Mouse (Mus musculus) spleen, adult 12 weeks (tissue): ENCODE results near the gene Methig1.
A peak's percentile ranks its signal among the peaks of the same experiment; 100 is the strongest.
"Not testable (repeated sequence)": the region's sequence is repeated elsewhere in the genome, so short reads cannot be mapped to it uniquely, and the experiment has no call there.

Source experiments
- DNase-seq: peaks from one replicate; pipeline ENCODE4 v3.0.0; 2022; ENCODE audit warnings: low spot score

The Methig1 gene

GRCm38 (mm10) chr15:100395561-100395960 is 42.6 kb downstream of the Methig1 start:
- no peak for DNase-seq

DNA sequence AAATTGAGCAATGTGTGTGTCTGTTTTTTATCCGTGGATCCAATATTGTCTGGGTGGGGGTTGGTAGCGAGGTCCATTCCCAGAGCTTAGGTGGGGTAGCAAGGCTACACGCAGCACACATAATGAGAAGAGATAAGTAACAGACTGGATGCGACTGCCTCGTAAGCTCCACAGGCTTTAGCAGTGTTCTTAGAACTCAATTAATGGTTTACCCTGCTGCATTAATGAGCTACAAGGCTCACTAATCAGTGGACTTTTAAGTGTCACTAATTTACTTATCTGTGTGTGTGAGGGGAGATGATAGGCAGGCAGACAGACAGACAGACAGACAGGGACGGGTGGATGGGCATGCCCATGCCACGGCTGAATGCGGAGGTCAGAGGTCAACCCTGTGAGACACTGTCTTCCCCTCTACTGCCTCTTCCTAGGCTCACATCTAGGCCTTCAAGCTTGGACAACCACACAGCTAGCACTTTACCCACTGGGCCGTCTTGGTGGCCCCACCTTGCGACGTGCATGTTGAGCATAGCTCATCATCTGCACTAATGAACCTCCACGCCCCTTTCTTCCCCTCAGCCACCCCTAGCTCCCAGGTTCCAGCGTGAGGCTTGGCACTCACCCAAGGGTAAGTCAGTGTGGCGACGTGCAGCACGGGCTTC is 47.8 kb downstream of the Methig1 start:
- no peak for DNase-seq

DNA sequence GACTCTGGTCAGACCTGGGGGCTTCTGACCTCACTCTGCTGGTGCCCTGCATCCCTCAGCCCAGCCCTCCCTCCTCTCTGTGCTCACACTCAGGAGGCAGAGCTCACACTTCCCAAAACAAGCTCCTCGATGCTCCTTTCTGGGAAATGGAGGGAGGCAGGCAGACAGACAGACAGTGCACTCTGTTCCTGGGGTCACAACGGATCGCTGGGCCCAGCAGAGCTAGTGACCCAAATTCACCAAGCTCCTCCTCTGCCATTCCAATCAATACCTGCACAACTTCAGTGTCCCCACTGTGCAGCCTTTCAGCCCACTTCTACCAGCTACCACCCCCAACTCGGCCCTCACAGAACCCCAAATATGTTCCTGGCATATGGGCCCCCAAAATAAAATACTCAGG is 48.9 kb downstream of the Methig1 start:
- DNase-seq: no peak

DNA sequence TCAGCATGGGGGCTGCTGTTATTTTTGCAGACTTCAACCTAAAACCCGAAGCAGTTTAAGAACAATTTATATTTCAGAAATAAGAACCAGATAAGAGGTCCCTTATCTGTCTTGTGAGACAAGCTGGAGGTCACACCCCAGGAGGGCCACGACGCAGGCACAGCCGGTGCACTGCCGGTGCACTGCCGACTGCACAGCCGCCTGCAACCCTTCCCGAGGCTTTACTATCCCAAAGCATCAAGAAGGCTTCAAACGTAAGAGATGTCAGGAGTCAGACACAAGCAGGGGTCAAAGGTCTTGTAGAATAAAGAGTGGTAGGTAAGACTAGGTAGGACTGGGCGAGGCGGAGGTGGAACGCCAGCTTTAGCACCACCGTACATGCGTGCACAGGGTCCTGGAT is 49.4 kb downstream of the Methig1 start:
- no peak for DNase-seq

- no peak for DNase-seq
Observed at GRCm38 (mm10) chr15:100402798-100403197, 49.8 kb downstream of the Methig1 start.

- no peak for DNase-seq
Observed at GRCm38 (mm10) chr15:100403318-100404000, 50.5 kb downstream of the Methig1 start.

- DNase-seq: no peak
Observed at GRCm38 (mm10) chr15:100406088-100406487, 53.1 kb downstream of the Methig1 start.

- peak; percentile 81 for DNase-seq
Observed at GRCm38 (mm10) chr15:100410918-100411672, 58.1 kb downstream of the Methig1 start.

- no peak for DNase-seq
Observed at GRCm38 (mm10) chr15:100411731-100412130, 58.8 kb downstream of the Methig1 start.

DNA sequence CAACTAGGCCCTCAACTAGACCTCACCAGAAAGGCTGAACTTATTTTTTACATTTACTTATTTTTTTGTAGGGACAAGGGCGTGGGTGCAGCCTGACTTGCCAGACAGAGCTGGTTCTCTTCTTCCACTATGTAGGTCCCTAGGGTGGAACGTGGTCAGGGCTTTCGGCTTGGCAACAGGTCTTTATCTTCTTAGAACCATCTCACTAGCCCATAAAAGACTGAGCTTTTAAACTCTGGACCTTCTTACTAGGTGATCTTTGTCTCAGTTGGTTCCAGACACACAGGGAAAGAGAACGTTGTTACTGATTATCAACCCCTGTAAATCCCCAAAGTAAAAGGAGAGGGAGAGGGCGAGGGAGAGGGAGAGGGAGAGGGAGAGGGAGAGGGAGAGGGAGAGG is 60.4 kb downstream of the Methig1 start:
- DNase-seq: no peak

- DNase-seq: no peak
Observed at GRCm38 (mm10) chr15:100414011-100414410, 61.1 kb downstream of the Methig1 start.

GRCm38 (mm10) chr15:100414942-100415341 is 62.0 kb downstream of the Methig1 start:
- no peak for DNase-seq

GRCm38 (mm10) chr15:100415684-100416083 is 62.7 kb downstream of the Methig1 start:
- no peak for DNase-seq

DNA sequence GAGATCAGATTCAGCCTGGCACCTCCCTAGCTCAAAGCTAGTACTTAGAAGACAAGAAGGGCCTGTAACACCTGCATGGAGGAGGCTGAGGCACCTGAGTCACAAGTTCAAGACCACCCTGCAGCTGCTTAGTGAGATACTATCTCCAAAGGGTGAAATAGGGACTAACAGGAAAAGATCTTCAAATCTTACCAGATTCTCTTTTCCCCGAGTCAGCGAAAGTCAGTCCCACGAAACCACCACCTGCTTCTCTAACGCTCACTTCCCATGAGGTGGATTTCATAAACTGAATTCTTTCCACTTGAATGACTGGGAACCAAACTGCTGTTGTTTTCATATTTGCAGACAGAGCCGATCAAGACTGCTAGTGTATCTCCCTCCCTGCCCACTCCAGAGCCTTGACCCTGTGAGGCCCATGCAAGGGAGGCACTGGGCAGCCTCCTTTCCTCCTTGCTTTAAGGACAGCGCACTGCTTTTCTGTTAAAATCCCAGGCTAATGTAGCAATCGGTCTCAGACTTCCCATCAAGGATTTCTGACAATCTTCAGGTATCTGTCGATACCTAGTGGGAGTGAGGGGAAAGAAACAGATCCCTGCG is 65.0 kb downstream of the Methig1 start:
- no peak for DNase-seq

DNA sequence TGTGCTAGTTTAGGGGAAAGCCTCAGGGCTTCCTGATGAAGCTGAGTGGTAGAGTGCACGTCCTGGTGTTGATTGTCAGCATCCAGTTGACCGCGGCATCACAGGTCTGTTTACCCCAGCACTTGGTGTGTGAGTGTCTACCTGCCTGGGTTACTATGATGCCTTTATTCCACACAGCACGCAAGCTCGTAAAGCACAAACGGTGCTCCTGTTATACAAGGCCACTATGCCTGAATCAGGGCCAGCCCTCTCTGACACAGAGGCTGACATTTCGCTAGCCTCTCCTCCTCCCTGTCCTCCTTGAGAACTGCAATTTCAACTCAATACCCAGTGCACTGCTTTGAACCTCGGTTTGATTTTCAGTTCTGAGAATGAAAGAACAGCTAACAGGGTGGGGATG is 66.4 kb downstream of the Methig1 start:
- no peak for DNase-seq

DNA sequence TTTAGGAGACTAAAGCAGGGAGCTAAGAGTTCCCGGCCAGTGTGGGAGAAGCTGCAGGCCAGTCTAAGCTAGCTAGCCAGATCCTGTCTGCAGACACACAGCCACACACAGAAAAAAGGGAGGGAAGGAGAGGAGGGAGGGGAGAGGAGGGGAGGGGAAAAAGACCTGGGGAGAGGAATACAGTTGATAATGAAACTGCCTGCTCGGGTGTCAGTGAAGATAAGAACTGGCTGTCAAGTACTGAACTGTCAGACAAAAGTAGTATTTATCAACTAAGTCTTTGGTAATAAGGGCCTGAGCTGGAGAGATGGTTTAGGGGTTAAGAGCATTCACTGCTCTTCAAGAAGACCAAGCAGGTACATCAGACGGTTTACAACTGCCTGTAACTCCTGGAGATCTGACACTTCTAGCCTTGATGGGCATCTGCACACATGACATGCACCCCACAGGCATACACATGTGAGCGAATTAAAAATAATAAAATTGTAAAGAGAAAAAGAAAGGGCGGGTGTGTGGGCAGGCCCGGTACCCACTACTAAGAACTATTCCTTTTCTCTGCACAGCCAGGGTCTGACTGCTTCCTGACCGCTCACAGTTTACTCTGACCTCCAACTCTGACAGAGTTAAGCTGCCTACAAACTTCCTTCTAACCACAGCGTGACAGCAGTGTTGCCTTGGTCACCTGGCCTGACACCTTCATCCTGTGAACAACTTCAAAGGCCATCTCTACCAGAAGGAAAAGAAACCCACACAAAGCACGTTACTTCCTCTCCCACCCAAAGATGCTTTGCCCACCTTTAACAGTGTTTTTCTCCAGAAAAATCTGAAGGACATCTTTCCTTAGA is 67.2 kb downstream of the Methig1 start:
- no peak for DNase-seq

GRCm38 (mm10) chr15:100421059-100421757 is 68.3 kb downstream of the Methig1 start:
- DNase-seq: no peak

GRCm38 (mm10) chr15:100421758-100422197 is 68.8 kb downstream of the Methig1 start, which contains the start of gene Gm5475:
Gene Gm5475, plus strand, starts transcription at chr15:100422147.
- not testable (repeated sequence) for DNase-seq

DNA sequence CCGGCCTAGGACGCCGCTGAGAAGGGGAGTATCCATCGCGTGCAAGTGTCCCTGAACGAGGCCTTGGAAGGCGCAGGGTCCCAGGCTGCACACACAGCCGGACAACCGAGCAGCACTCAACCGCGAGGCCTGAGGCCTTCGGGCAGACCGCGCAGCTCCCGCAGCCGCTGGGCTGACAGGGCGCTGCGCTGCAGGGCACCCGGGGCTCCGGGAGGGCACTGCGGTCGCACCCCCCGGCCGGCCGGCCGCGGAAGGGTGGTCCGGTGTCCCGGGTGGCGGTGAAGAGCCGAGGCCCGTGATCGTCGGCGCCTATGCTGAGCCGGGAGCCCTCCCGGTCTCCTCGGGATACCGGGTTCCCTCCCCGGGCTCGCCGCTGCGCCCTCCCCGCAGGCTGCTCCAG is 69.5 kb downstream of the Methig1 start:
- DNase-seq: no peak

DNA sequence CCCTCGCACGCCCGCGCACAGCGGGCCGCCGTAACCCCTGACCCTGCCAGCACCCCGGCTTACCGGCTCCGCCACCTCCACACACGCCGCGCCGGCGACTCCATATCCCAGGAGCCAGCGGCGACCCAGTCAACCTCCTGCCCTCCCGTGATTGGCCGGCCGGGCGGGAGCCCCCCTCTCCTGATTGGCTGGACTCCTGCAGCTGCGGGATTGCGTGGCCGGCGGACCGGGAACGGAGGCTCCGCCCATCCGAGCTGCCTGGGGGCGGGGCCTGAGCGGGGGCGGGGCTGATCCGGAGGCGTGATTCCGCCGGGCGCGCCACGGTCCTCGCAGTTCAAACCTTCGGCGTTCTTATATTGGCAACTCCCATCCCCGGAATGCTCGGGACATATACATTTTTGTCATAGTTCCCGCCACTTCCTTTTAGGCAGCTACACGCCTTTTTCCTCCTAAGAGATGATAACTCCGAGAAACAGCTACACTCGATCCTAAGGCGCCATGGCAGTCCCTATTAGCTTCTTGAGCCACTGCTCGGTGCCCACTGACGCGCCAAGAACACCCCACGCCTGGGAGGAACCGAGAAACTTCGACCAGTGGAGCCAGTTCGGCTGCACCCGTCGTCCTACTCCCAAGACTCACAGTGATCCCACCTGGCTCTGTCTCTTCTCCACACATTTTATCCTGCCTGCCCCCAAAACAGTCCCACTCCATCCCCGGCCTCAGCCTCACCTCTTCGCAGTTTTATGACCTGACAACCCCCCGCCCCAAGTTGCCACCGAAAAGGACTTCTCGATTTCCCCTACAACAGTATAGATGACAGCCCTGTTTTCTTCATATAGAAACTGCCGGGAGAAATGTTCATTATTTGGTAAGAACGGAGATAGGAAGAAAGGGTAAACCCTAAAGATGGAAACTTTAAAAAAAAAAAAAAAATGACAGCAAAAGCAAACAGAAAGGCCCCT is 70.2 kb downstream of the Methig1 start:
- peak; percentile 95 for DNase-seq
